Mouse (Mus musculus): ENCODE measurements around the gene Tbx18. TPM values are rescaled to one million over a fixed set of nuclear protein-coding genes. Genes with fewer than 3 reads are reported as not detected.

The Tbx18 gene
- polyA plus RNA-seq (2015; fragmentation: Nextera tagmentation; extraction: Ambion mirVana) = 10.1 and 10.5 TPM in 2 replicates

- H3K4me3 ChIP-seq = peak within 1 kb of the TSS; percentile 81
- peak within 1 kb of the TSS; percentile 94 for H3K27ac ChIP-seq (replicated peaks)
- ATAC-seq (ENCODE audit: extremely low read depth, insufficient number of reproducible peaks, low FRiP score, low TSS enrichment) = peak; percentile 66; the same call in 1 of the 2 replicates
- H3K36me3 ChIP-seq = peaks cover 4% of the 10 kb centered on the region; the same call in 1 of the 2 replicates
- H3K4me1 ChIP-seq = peaks cover 11% of the 10 kb centered on the region
- peaks cover 58% of the 10 kb centered on the region for H3K27me3 ChIP-seq (replicated peaks)
- H3K9me3 ChIP-seq = no peaks in the 10 kb centered on the region
- peak within 1 kb of the TSS; percentile 98 for H3K9ac ChIP-seq
- H3K4me2 ChIP-seq = peak within 1 kb of the TSS; percentile 78
- WGBS = under 1% methylated on average over 27 of the region's 27 CpGs
These were observed at the start of gene Tbx18 for GRCm38 (mm10) chr9:87730961-87731535. Gene Tbx18, minus strand, starts transcription at chr9:87731260.

GRCm38 (mm10) chr9:87773951-87774350 is 42.9 kb upstream of the Tbx18 start:
- H3K4me1 ChIP-seq = no peaks in the 10 kb centered on the region
- 65% methylated on average over 2 of the region's 2 CpGs for WGBS
- no peaks in the 10 kb centered on the region; the same call in 1 of the 2 replicates for H3K27me3 ChIP-seq (replicated peaks)
- no peak overlapping the region for H3K27ac ChIP-seq (replicated peaks)
- no peaks in the 10 kb centered on the region for H3K36me3 ChIP-seq
- ATAC-seq (ENCODE audit: extremely low read depth, insufficient number of reproducible peaks, low FRiP score, low TSS enrichment) = no peak
- no peak overlapping the region for H3K9ac ChIP-seq
- H3K4me2 ChIP-seq = no peak overlapping the region
- H3K9me3 ChIP-seq = no peaks in the 10 kb centered on the region
- no peak overlapping the region for H3K4me3 ChIP-seq

GRCm38 (mm10) chr9:87755621-87756020 is 24.6 kb upstream of the Tbx18 start:
- no peaks in the 10 kb centered on the region for H3K36me3 ChIP-seq

GRCm38 (mm10) chr9:87741599-87741998 is 10.5 kb upstream of the Tbx18 start:
- Histone ChIP-seq H3K27ac (replicated peaks) (no peak overlapping the region), H3K4me1 (peaks cover 17% of the 10 kb centered on the region), H3K9ac (no peak overlapping the region), H3K27me3 (replicated peaks) (peaks cover 81% of the 10 kb centered on the region), H3K9me3 (no peaks in the 10 kb centered on the region), H3K4me3 (no peak overlapping the region), H3K36me3 (no peaks in the 10 kb centered on the region), H3K4me2 (no peak overlapping the region)
- 72% methylated on average over 8 of the region's 8 CpGs for WGBS
- ATAC-seq (ENCODE audit: extremely low read depth, insufficient number of reproducible peaks, low FRiP score, low TSS enrichment) = no peak

More at GRCm38 (mm10) chr9:87755621-87756020, 24.6 kb upstream of the Tbx18 start:
- H3K27ac ChIP-seq (replicated peaks) = no peak overlapping the region
- H3K4me2 ChIP-seq = no peak overlapping the region
- no peak for ATAC-seq (ENCODE audit: extremely low read depth, insufficient number of reproducible peaks, low FRiP score, low TSS enrichment)
- H3K4me1 ChIP-seq = no peaks in the 10 kb centered on the region
- no peak overlapping the region for H3K4me3 ChIP-seq
- 67% methylated on average over 4 of the region's 4 CpGs for WGBS
- 0 out of 2 replicates have a peak, but pooled peaks cover 3% of the 10 kb centered on the region for H3K27me3 ChIP-seq (replicated peaks)
- H3K9me3 ChIP-seq = no peaks in the 10 kb centered on the region
- H3K9ac ChIP-seq = no peak overlapping the region

GRCm38 (mm10) chr9:87740667-87741066 is 9.6 kb upstream of the Tbx18 start:
- Histone ChIP-seq H3K4me3 (peak overlapping the region; percentile 54), H3K27ac (replicated peaks) (no peak overlapping the region), H3K9ac (peak overlapping the region; percentile 68), H3K27me3 (replicated peaks) (peaks cover 86% of the 10 kb centered on the region), H3K36me3 (no peaks in the 10 kb centered on the region), H3K4me2 (peak overlapping the region; percentile 77), H3K4me1 (peaks cover 17% of the 10 kb centered on the region), H3K9me3 (no peaks in the 10 kb centered on the region)
- ATAC-seq (ENCODE audit: extremely low read depth, insufficient number of reproducible peaks, low FRiP score, low TSS enrichment) = peak; percentile 54; the same call in 1 of the 2 replicates
- 2% methylated on average over 11 of the region's 11 CpGs for WGBS

- Histone ChIP-seq H3K36me3 (no peaks in the 10 kb centered on the region), H3K4me1 (peaks cover 17% of the 10 kb centered on the region), H3K4me2 (peak overlapping the region; percentile 77), H3K9ac (peak overlapping the region; percentile 68), H3K27me3 (replicated peaks) (peaks cover 91% of the 10 kb centered on the region), H3K27ac (replicated peaks) (peak overlapping the region; percentile 62), H3K9me3 (no peaks in the 10 kb centered on the region), H3K4me3 (peak overlapping the region; percentile 54)
- 4% methylated on average over 20 of the region's 20 CpGs for WGBS
- no peak for ATAC-seq (ENCODE audit: extremely low read depth, insufficient number of reproducible peaks, low FRiP score, low TSS enrichment)
These were observed 9.2 kb upstream of the Tbx18 start for GRCm38 (mm10) chr9:87740241-87740645.

- H3K4me2 ChIP-seq = peak overlapping the region; percentile 77
- no peaks in the 10 kb centered on the region for H3K9me3 ChIP-seq
- H3K36me3 ChIP-seq = no peaks in the 10 kb centered on the region
- H3K4me1 ChIP-seq = peaks cover 17% of the 10 kb centered on the region
- peak; percentile 42; the same call in 1 of the 2 replicates for ATAC-seq (ENCODE audit: extremely low read depth, insufficient number of reproducible peaks, low FRiP score, low TSS enrichment)
- peak overlapping the region; percentile 54 for H3K4me3 ChIP-seq
- 0 out of 2 replicates have a peak overlapping the region, but pooled peaks have one; percentile 36 for H3K27ac ChIP-seq (replicated peaks)
- 2% methylated on average over 41 of the region's 41 CpGs for WGBS
- H3K27me3 ChIP-seq (replicated peaks) = peaks cover 93% of the 10 kb centered on the region
- peak overlapping the region; percentile 68 for H3K9ac ChIP-seq
These were observed 8.6 kb upstream of the Tbx18 start for GRCm38 (mm10) chr9:87739543-87740161.

- ATAC-seq (ENCODE audit: extremely low read depth, insufficient number of reproducible peaks, low FRiP score, low TSS enrichment) = no peak
- Histone ChIP-seq H3K27ac (replicated peaks) (peak overlapping the region; percentile 36), H3K9me3 (no peaks in the 10 kb centered on the region), H3K4me2 (peak overlapping the region; percentile 77), H3K36me3 (no peaks in the 10 kb centered on the region), H3K27me3 (replicated peaks) (peaks cover 95% of the 10 kb centered on the region), H3K4me1 (peaks cover 17% of the 10 kb centered on the region), H3K4me3 (peak overlapping the region; percentile 54), H3K9ac (peak overlapping the region; percentile 68; the same call in 1 of the 2 replicates)
- WGBS = 2% methylated on average over 39 of the region's 39 CpGs
These were observed 7.9 kb upstream of the Tbx18 start for GRCm38 (mm10) chr9:87738766-87739542.

- H3K4me3 ChIP-seq = peak overlapping the region; percentile 54
- 0 out of 2 replicates have a peak overlapping the region, but pooled peaks have one; percentile 36 for H3K27ac ChIP-seq (replicated peaks)
- no peak for ATAC-seq (ENCODE audit: extremely low read depth, insufficient number of reproducible peaks, low FRiP score, low TSS enrichment)
- 3% methylated on average over 13 of the region's 13 CpGs for WGBS
- H3K27me3 ChIP-seq (replicated peaks) = peaks cover 95% of the 10 kb centered on the region
- peak overlapping the region; percentile 77 for H3K4me2 ChIP-seq
- no peaks in the 10 kb centered on the region for H3K36me3 ChIP-seq
- H3K4me1 ChIP-seq = peaks cover 20% of the 10 kb centered on the region
- no peaks in the 10 kb centered on the region for H3K9me3 ChIP-seq
- H3K9ac ChIP-seq = peak overlapping the region; percentile 44; the same call in 1 of the 2 replicates
These were observed 7.1 kb upstream of the Tbx18 start for GRCm38 (mm10) chr9:87738123-87738522.

- ATAC-seq (ENCODE audit: extremely low read depth, insufficient number of reproducible peaks, low FRiP score, low TSS enrichment) = no peak
- Histone ChIP-seq H3K27me3 (replicated peaks) (peaks cover 95% of the 10 kb centered on the region), H3K9ac (no peak overlapping the region), H3K36me3 (no peaks in the 10 kb centered on the region), H3K9me3 (no peaks in the 10 kb centered on the region), H3K4me1 (peaks cover 25% of the 10 kb centered on the region), H3K4me2 (no peak overlapping the region), H3K4me3 (no peak overlapping the region), H3K27ac (replicated peaks) (no peak overlapping the region)
- 17% methylated on average over 4 of the region's 4 CpGs for WGBS
These were observed 6.2 kb upstream of the Tbx18 start for GRCm38 (mm10) chr9:87737271-87737670.

- Histone ChIP-seq H3K27me3 (replicated peaks) (peaks cover 82% of the 10 kb centered on the region), H3K36me3 (no peaks in the 10 kb centered on the region), H3K27ac (replicated peaks) (no peak overlapping the region), H3K4me3 (no peak overlapping the region), H3K4me2 (no peak overlapping the region), H3K4me1 (peaks cover 22% of the 10 kb centered on the region), H3K9ac (no peak overlapping the region), H3K9me3 (no peaks in the 10 kb centered on the region)
- WGBS = 21% methylated on average over 8 of the region's 9 CpGs
- ATAC-seq (ENCODE audit: extremely low read depth, insufficient number of reproducible peaks, low FRiP score, low TSS enrichment) = no peak
These were observed 4.0 kb upstream of the Tbx18 start for GRCm38 (mm10) chr9:87735046-87735445.
